Mouse (Mus musculus) thymus, postnatal 25 days (tissue): Measurements from ENCODE around the gene Ctdnep1.

Source experiments
- DNase-seq: peaks from one replicate; pipeline ENCODE4 v3.0.0; 2022

Ctdnep1 gene

DNA sequence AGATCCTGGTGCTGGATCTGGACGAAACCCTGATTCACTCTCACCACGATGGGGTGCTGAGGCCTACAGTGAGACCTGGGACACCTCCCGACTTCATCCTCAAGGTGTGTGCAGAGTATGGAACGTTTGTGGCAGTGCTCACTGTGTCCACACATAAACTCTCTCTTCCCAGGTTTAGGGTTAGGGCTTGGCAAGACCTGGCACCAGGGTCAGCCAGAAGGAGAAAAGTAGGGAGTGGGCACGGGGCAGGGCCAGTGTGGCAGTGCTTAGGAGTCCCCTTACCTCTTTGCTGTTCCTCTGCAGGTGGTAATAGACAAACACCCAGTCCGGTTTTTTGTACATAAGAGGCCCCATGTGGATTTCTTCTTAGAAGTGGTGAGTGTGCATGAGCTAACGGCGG is 3.5 kb downstream of the Ctdnep1 start:
- DNase-seq: no peak

DNA sequence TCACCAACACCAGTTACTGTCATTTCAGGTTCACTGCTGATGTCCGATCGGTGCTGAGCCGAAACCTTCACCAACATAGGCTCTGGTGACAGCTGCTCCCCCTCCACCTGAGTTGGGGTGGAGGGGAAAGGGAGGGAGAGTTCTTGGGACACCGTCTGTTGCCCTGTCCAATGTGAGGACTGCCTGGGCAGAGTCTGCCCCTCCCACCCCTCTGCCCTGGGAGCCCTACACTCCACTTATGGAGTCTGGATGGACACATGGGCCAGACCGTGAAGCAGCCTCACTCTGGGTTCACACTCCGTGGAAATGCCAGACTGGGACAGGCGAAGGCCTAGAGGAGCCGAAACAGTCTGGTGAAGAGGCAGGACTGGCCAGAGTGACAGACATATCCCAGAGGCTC is 9.0 kb downstream of the Ctdnep1 start:
- no peak for DNase-seq

DNA sequence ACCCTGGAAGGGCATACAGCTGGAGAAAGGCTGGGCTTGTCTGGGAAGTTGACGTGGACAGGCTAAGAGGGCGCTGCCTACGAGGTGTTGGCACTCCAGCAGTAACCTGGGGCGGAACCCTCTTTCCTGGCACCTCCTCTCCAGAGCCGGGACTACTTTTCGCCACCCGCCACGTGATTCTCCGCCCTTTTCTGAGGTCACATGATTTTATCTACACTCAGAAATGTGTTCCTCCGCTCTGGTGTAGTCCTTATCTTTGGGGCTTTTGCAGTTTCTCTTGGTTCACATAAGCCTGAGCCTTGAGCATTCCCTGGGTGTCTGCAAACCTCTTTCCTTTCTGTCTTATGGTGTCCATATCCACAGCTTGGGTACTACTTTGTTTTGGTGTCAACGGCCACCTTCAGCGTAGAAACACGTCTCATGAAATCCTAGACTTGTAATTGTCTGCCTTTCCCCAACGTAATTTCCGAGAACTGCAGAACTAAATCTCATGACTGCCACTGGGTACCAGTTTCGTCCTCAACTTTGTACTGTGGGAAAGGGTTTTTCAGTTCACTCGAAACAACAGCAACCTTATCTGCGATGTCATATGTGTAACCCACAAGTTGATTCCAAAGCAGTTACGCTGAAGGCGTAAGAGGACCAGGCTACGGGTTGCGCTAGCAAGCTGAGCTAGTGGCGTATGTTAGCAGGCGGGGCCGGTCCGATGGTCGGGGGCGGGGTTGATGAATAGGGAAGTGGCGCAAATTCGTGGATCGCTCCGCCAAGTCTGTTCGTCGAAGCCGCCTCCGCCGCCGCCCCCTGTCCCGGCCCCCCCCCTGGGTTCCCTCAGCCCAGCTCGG is 10.1 kb downstream of the Ctdnep1 start, which contains the start of gene Gabarap:
Gabarap (plus strand) TSS at position 294 of the 842 bp plus-strand sequence.
- peak; percentile 95 for DNase-seq

DNA sequence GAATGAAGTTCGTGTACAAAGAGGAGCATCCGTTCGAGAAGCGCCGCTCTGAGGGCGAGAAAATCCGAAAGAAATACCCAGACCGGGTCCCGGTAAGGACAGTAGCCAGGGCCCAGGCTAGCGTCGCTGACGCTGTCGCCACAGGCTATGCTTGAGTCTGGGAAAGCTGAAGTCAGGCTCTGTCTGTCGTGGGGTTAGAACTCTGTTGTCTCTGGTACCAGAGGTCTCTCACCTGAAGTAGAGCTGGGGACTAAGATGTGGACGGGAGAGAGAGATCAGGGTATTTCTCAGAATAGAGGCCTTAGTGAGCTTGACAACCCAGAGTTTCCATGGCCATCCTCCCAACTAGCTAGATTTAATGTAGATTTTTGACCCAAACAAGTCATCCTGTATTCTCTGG is 10.8 kb downstream of the Ctdnep1 start:
- no peak for DNase-seq

DNA sequence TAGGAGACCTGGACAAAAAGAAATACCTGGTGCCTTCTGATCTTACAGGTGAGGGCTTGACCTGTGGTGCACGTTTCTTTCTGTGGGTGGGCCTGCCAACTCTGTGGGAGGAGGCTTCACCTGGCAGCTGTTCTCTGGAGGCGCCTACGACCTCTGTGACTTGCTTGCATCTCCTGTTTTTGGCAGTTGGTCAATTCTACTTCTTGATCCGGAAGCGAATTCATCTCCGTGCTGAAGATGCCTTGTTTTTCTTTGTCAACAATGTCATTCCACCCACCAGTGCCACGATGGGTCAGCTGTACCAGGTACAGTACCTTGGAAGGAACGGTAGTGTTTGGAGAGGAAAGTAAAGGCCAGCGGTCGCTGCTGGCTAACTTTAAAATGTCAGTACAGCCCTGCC is 11.4 kb downstream of the Ctdnep1 start:
- DNase-seq: no peak

DNA sequence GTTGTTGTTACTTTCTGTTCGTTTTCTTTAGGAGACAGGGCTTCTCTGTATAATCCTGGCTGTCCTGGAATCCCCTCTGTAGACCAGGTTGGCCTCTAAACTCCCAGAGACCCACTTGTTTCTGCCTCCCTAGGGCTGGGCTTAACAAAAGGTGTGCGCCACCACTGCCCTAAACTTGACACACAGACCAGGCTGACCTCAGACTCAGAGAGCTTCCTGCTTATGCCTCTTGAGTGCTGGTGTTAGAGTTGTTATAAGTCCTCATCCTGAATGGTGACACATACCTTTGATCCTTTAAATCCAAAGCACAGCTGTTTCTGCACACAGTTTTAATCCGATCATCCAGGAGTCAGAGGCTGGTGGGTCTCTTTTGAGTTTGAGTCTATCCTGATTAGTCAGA is 12.0 kb downstream of the Ctdnep1 start:
- DNase-seq: no peak

DNA sequence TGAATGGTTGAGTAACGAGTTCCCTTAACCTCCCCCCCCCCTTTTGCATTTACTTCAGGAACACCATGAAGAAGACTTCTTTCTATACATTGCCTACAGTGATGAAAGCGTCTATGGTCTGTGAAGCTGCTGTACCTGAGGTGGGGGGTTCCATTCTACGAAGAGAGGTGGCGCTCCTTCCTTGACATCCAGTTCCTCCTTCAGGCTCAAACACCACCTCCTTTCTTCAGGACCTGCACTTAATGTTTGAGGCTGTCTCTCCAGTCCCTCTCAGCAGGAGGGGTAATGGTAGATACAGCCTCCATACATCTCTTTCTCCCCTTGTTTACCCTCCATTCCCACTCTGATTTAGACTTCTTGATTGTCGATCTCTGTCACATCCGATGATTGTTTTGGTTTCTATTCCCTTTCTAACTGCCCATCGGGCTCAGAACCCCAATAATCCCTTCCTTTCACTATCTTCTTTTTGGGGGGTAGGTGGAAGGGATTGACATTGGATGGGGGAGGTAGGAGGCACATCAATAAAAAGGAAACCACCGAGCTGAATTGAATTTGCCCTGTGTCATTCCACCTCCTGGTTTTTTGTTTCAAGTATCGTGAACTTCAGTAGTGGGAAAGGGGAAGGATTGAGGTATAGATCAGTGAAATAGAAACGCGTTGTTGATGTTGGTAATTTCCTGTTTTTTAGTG is 13.6 kb downstream of the Ctdnep1 start:
- DNase-seq: no peak

DNA sequence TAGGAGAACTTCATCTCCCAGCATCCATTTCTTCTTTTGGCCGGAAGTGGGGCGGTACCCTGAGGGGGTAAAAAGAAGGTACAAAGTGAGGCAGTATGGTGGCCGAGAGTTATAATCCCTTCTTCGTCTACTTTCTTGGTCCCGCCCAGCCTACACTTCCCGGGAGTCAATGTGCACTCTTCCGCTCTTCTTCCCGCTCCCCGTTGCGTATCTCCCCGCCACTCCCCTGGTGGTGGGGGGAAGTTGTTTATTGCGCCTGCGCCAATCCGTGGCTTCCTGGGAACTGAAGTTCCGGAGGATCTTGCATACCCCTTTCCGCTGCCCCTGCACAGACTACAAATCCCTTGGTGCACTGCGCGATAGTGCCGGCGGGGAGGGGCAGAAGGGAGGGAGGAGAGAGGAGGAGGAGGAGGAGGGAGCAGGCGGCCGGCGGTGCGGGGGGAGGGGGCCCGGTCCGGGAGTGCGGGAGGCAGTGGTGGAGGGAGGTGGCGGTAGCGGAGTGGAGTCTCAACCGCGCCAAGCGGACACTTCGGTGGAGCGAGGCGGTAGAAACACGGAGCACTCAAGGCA is 14.5 kb downstream of the Ctdnep1 start, which contains the start of gene Phf23:
Phf23 (plus strand) TSS at position 387 of the 570 bp plus-strand sequence.
- peak; percentile 97 for DNase-seq

DNA sequence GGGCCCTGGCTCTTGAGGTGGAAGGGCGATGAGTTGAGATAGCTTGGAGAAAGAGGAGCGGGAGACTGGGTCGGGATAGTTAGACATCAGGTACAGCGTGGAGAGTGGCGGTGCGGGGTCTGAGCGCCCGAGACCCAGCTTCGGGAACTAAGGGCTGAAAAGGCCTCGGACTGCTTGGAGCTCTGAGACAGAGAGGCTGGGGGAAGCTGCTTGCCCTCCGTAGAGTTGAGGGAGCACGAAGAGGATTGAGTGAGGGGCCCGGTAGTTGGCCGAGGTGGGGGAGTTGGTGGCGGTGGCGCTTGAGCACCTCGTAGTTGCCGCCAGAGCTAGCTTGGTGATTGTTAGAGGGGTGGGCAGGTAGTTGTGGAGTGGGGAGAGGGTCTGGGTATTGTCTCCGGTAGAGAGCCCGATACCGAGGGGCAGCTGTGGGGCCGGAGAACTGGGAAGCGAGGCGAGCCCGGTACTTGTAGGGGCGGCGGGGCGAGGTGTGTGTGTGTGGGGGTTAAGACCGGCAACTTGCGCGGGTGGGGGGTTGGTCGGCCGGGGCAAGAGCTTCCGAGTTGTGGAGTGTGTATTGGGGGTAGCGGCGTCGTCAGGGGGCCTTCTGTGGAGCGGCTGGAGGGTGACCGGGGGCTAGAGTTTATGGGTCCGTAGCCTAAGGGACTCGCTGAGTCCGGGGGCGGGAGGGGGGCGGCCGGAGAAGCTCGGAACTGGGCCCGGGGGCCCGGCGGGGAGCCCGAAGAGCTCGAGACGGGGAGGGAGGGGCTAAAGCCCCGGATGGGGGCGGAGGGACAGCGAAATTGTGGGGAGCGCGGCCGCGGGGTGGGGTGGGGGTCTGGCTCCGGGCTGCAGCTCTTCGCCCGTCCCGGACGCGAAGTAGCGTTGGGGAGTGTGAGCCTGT is 15.5 kb downstream of the Ctdnep1 start:
- peak; percentile 76 for DNase-seq

DNA sequence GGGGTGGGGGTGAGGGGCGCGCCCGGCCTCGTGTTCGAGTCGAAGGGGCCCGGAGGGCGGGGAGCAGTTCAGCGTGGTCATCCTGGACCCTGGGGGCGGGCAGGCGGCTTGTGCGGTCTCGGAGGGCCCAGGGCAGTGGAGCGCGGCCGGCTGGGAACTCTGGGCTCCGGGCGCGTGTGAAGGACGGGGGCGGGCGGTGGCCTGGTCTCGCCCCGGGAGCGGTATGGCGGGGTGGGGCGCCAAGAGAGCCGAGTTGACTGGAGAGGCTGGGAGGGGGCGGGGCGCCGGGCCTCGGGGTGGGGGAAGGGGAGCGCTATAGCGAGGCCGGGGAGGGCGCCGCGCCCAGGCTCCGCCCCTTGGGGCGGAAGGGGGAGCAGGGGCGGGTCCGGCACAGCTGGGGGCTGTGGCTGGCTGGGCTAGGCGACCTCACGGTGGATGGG is 16.1 kb downstream of the Ctdnep1 start:
- DNase-seq: peak; percentile 91

DNA sequence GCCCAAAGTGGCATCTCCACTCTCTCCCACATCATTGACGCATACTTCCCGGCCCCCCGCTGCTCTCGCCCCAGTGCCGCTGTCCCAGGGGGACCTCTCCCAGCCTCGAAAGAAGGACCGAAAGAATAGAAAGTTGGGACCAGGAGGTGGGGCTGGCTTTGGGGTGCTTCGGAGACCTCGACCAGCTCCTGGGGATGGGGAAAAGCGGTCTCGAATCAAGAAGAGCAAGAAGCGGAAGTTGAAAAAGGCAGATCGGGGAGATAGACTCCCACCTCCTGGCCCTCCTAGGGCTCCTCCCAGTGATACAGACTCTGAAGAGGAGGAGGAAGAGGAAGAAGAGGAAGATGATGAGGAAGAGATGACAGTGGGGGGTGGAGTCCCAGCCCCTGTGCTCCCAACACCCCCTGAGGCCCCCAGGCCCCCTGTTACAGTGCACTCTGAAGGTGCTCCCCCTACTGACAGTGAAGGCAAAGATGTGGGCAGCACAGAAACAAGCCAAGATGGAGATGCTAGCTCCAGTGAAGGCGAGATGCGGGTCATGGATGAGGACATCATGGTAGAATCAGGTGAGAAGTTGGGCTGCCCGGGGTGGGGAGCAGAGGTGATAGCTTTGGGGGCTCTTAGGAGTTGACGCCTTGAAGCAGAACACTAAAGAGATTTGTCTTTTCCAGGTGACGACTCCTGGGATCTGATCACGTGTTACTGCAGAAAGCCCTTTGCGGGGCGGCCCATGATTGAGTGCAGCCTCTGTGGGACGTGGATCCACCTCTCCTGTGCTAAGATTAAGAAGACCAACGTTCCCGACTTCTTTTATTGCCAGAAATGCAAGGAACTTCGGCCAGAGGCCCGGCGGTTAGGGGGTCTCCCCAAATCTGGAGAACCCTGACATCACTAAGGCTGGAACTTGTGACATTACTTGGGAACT is 17.9 kb downstream of the Ctdnep1 start:
- peak; percentile 30 for DNase-seq

DNA sequence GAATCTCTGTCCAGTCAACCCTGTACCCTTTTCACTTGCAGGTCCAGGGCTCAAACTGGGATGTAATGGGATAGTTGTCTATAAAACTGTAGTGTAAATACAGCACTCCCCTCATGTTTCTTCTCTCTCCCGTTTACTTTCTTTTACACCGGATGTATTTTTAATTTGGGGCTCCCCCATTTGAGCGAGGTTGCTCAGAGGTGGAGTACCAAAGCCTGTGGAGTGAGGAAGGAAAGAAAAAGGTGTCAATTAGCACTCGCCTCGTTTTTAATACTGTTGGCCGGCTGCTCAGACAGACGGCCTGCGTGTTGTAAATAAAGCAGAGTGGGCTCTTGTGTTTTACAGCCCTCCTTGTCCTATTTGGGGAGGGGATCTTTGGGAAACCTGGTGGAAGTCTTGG is 18.7 kb downstream of the Ctdnep1 start:
- DNase-seq: no peak

DNA sequence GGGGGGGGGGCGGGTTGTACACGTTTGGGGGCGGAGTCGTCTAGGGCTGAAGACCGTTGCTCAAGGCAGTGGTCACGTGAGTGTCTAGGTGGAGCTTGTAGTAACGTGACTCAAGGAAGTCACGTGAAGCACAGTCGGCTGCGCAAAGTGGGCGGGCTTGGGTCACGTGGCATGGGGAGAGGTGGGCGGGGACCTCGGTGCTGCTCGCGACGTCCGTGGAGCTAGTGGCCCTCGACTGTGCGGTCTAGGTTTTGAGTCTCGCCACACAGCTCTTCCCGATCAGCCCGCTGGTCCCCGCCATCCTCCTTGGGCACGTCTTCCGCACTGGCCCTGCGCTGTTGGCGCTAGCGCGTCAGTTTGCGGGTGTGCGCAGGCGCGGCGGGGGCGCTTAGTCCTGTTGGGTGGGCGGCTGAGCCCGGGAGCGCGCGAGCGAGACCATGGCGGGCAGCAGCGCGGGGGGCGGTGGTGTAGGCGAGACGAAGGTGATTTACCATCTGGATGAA is 19.5 kb downstream of the Ctdnep1 start, which contains the start of gene Dvl2:
Dvl2 (plus strand) TSS at position 200 of the 503 bp plus-strand sequence.
- peak; percentile 85 for DNase-seq

DNA sequence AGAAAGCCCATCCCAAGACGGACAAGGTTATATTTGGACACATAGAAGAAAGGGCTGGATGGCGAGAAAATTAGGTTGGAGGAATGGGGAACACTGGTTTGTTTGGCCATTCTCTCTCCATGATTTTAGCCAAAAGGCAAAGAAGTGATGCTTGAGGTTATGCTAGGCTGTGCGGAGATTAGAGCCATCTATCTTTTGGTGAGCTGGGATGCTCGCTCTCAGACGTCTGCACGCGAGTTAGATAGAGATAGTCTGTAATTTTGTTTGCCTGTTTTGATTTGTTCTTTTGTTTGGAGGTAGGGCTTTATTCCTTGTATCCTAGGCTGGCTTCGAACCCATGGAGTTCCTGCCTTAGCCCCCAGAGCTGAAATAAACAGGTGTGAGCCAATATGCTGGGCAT is 20.2 kb downstream of the Ctdnep1 start:
- DNase-seq: no peak

DNA sequence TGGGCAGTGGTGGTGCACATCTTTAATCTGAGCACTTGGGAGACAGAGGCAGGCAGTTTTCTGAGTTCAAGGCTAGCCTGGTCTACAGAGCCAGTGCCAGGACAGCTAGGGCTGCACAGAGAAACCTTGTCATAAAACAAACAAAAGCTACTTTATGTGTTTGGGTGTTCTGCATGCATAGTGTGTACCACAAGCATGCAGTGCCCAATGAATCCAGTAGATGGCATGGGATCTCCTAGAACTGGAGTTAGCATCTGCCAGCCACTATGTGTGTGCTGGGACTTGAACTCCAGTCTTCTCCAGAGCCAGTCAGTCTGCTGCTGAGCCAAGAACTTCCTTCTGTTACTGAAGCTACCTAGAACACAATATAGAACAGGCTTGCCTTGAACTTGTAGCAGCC is 20.9 kb downstream of the Ctdnep1 start:
- DNase-seq: peak; percentile 70

DNA sequence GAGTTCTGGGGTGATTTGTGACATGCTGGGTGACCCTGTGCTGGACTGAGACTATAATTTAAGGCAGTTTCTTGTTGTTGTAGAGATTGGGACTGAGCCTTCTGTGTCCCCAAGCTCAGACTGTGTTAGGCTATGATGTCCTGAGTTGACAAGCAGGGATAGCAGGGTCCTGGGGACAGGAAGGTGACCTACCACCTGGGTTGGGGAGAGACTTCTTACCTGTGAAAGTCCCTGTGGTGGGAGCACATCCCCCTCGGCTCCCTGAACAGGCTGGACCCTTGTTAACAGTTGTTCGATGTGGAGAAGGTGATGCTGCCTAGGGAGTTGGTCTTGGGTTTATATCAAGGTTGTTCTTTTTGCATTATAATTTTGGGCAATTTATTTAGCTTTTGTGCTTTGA is 21.5 kb downstream of the Ctdnep1 start:
- DNase-seq: no peak

DNA sequence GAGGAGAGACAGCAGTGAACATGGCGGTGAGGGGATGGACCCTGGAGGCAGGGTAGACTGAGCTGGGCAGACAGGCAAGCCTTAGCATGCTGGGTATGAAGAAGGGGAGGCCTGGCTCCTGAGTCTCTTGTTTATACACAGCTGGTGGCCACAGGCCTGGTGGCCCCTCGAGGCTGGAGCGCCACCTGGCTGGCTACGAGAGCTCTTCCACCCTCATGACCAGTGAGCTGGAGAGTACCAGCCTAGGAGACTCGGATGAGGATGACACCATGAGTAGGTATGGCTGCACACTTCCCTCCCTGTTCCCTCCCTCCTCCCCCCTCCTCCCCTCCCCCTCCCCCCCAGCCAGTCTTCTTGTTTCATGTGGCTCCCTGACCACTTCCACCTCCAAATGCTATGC is 24.6 kb downstream of the Ctdnep1 start:
- peak; percentile 52 for DNase-seq

DNA sequence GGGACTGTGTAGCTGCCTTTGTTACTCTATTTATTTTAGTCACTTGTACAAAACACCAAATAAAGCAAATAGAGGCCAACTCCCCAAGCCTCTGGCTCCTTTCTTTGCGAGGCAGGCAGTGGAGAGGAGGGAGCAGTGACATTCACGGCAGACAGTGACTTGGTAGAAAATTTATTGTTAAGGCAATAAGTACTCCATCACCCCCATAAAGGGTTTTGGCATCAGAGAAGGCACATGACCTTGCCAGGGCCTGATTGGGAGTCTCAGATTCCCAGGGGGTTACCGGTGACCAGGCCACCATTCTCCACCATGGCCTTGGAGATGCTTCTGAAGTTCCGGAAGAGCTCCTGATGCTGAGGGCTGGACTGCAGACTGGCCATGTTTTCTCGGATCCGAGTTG is 29.1 kb downstream of the Ctdnep1 start:
- no peak for DNase-seq

DNA sequence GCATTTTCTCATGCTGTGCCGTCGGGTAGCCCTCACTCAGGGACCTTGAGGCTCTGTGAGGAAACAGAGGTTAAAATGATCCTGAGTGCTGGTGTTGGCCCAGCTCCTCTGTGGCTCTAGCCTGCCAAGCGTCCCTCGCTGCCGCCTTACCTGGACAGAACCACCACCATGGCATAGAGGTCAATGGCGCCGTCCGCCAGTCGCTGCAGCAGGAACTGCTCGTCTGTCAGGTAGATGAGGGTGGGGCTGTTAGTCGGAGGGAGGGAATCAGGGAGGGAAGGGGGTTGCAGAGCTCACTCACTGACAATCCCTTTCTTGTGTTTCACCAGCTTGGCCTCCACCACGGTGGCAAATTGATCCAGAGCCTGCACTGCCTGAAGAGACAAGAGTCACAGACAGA is 29.6 kb downstream of the Ctdnep1 start:
- no peak for DNase-seq

DNA sequence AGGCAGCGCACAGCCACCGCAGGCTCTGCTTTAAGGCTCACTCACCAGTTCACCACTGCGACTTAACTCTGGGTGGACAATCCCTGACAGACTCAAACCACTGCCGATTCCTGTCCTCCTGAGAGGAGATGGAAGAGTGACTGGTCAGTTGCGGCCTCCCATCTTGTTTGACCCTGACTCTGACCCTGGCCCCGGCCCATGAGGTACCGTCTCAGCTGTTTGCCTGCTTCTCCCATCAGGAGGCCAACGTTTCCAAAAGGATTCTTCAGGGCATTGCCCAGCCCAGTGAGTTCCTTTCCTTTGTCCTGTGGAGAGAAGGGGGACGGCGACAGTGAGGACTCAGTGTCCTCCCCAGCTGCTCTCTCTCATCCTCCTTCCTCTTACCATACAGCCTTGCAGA is 30.0 kb downstream of the Ctdnep1 start:
- no peak for DNase-seq

DNA sequence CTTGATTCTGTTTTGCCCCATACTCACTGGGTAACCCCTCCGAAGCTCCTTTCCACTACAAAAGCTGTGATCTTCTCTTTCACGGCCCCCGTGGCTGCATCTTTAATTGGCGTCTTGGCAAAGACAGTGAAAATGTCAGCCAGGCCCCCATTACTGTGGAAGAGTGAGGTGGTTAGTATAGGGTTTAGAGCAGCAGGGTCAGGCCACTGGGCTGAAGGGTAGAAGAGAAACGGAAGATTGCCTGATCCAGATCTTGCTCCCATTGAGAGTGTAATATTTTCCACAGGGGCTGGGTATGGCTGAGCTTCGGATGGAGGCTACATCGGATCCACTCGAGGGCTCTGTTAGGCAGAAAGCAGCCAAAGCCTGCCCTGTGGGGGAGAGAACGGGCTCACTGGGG is 32.0 kb downstream of the Ctdnep1 start:
- no peak for DNase-seq
